Mouse (Mus musculus) testis, adult 2 months (tissue): ENCODE data around the gene Trpm5. TPM values are rescaled to one million over a fixed set of nuclear protein-coding genes. Genes with fewer than 3 reads are reported as not detected.
A peak's percentile ranks its signal among the peaks of the same experiment; 100 is the strongest.

ENCODE experiments used
- H3K27ac ChIP-seq: fragments of 200-500 bp; 2 replicates; pipeline ENCODE4 v1.5.1; 2012; ENCODE audit warnings: low read depth, low read length; ENCODE audit not compliant: control insufficient read depth, insufficient read depth
- H3K27me3 ChIP-seq: fragments of 200-500 bp; 2 replicates; pipeline ENCODE4 v1.6.1; 2012; ENCODE audit warnings: mild to moderate bottlenecking, low read length, moderate library complexity; ENCODE audit not compliant: control insufficient read depth, insufficient read depth
- H3K36me3 ChIP-seq: fragments of 200-500 bp; 2 replicates; pipeline ENCODE4 v1.6.1; 2012; ENCODE audit warnings: mild to moderate bottlenecking, low read length; ENCODE audit not compliant: control insufficient read depth, insufficient read depth
- H3K4me1 ChIP-seq: fragments of 200-500 bp; 2 replicates; pipeline ENCODE4 v1.6.1; 2012; ENCODE audit warnings: low read length; ENCODE audit not compliant: control insufficient read depth, insufficient read depth
- H3K4me3 ChIP-seq: fragments of 200-500 bp; 2 replicates; pipeline ENCODE4 v1.5.1; 2012; ENCODE audit warnings: low read depth, mild to moderate bottlenecking, low read length, moderate library complexity, mixed read lengths; ENCODE audit not compliant: control insufficient read depth
- CTCF ChIP-seq: fragments of 200-500 bp; IDR thresholded peaks from 2 replicates; pipeline ENCODE4 v1.5.1; 2012; ENCODE audit warnings: low read depth, mild to moderate bottlenecking, inconsistent platforms, low read length, moderate library complexity; ENCODE audit not compliant: control insufficient read depth, insufficient read depth, insufficient replicate concordance
- POLR2A ChIP-seq: fragments of 200-500 bp; IDR thresholded peaks from 2 replicates; pipeline ENCODE4 v1.6.1; 2012; ENCODE audit warnings: low read depth, mild to moderate bottlenecking, inconsistent platforms, low read length, moderate library complexity; ENCODE audit not compliant: control insufficient read depth
- polyA plus RNA-seq: library from polyadenylated mRNA; depleted of rRNA; stranded (reverse); fragments of >200 nt; gene quantifications from 2 replicates; pipeline ENCODE4 v1.2.3, GENCODE M21; 2012

Trpm5 gene
- polyA plus RNA-seq, 1 experiment: 1.1 TPM

DNA sequence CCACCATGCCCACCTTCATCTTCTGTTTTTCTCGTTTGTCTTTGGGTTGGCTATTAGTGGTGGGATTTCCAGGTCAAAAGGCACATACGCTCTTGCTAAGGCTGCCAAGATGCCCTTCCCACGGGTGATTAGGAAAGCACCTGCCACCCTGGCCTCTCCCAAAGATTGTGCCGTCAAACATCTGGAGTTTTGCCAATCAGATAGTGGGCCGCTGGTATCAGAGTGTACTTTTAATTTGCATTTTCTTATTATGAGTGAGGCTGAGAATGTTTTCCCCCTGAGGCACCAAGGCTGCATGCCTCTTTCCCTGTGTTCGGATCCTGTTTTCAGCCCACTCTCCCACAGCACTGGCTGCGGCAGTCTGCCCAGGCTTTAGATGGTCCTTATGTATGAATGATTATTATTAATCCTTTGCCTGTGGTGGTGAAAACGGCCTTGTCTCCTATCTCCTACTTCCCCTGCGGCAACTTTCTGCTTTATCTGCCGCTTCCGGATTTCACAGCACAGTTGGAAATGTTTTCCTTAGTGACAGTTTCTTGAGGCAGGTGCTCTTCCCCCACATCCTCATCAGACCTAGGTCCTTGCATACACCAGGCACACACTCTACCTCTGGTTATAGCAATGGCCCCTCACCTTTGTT, 10.9 kb upstream of the Trpm5 start:
- Histone ChIP-seq H3K4me3 (no peak overlapping the region), H3K27ac (no peak overlapping the region), H3K27me3 (no peaks in the 10 kb centered on the region), H3K36me3 (no peaks in the 10 kb centered on the region), H3K4me1 (peaks cover 10% of the 10 kb centered on the region)
- TF ChIP-seq POLR2A: no peak
- TF ChIP-seq CTCF: no peak

DNA sequence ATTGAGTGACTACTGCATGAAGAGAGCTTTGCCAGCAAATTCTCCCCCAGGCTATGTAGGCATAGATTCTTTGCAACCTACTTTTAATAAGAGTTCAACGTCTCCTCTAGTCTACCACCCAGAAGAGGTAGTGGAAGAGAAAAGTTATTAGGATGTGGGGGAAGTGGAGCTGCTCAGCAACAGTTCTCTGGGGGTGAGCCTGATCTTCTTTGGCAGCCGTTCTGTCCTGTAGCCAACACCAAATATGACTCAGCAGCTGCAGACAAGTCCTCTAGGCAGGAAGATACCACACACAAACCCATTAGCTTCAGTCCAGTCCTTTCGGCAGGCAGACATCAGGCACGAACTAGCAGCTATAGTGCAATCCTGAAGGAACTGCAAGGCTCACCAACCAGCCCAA, 6.3 kb upstream of the Trpm5 start:
- H3K27me3 ChIP-seq: no peaks in the 10 kb centered on the region
- TF ChIP-seq POLR2A (no peak), CTCF (no peak)
- H3K4me1 ChIP-seq: no peaks in the 10 kb centered on the region
- no peak overlapping the region for H3K27ac ChIP-seq
- H3K4me3 ChIP-seq: no peak overlapping the region
- H3K36me3 ChIP-seq: no peaks in the 10 kb centered on the region

DNA sequence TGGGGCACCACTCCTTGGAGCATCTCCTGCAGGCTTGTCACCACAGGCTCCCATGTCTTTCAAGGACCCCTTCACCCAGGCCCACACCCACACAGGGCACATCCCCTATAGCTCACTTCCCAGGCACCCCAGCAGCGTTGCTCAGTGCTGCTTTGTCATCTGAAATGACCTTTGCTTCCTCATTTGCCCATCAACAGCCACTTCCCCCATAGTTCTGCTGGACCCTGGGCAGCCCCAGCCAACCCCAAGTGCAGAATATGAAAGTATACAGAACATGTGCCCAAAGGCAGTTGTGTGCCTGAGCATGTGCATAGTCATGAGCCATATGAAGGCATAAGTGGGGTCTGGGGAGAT, 1.1 kb upstream of the Trpm5 start:
- Histone ChIP-seq H3K36me3 (no peaks in the 10 kb centered on the region), H3K4me1 (no peaks in the 10 kb centered on the region), H3K4me3 (no peak overlapping the region), H3K27ac (no peak overlapping the region), H3K27me3 (no peaks in the 10 kb centered on the region)
- TF ChIP-seq CTCF (no peak), POLR2A (no peak)

DNA sequence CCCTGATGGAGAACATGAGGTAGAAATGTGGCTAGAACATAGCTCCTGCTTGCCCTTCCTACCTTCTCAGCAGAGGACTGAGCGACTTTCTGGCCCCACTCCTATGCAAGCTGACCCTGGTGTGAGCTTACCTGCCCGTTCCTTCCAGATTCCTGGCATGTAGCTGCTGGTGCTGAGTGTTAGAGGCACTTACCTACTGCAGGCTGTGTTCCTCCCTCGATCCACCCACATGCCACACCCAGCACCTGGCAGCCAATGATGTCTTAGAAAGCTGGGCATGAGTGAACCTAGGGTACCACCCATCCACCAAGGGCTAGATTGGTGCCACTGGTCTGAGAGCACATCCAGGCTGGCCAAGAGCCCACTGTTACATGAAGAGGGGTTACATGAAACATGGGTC, 595 bp downstream of the Trpm5 start:
- TF ChIP-seq POLR2A (no peak), CTCF (no peak)

DNA sequence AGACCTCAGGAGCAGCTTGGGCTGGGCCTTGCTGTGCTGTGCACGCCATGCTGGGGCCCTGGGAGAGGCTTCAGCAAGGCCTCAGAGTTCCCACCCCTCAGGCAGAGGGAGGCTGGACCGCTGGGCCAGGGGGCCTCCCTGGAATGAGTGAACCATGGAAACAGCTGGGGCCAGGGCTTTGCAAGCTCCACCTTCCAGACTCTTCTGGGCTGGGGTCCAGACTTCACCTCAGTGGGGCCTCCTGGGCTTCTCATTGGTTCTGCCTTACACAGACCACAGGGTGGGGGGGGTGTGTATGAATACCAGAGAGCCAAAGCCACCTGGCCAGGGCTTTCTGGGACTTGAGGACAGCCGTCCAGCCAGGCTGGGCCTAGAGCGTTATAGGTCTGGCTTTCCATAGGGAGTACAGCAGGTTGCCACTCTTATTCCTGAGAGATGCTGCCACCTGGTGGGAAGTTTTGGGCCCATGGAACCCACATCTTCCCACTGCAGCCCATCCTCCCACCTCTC, 7.3 kb downstream of the Trpm5 start:
- no peaks in the 10 kb centered on the region for H3K4me1 ChIP-seq
- no peak overlapping the region for H3K27ac ChIP-seq
- H3K36me3 ChIP-seq: no peaks in the 10 kb centered on the region
- no peak overlapping the region for H3K4me3 ChIP-seq
- H3K27me3 ChIP-seq: no peaks in the 10 kb centered on the region
- TF ChIP-seq CTCF (peak; percentile 21; the same call in 1 of the 2 replicates), POLR2A (no peak)

More for the DNA sequence above, 595 bp downstream of the Trpm5 start:
- no peak overlapping the region for H3K4me3 ChIP-seq
- no peaks in the 10 kb centered on the region for H3K36me3 ChIP-seq
- H3K27me3 ChIP-seq: no peaks in the 10 kb centered on the region
- no peak overlapping the region for H3K27ac ChIP-seq
- no peaks in the 10 kb centered on the region for H3K4me1 ChIP-seq

DNA sequence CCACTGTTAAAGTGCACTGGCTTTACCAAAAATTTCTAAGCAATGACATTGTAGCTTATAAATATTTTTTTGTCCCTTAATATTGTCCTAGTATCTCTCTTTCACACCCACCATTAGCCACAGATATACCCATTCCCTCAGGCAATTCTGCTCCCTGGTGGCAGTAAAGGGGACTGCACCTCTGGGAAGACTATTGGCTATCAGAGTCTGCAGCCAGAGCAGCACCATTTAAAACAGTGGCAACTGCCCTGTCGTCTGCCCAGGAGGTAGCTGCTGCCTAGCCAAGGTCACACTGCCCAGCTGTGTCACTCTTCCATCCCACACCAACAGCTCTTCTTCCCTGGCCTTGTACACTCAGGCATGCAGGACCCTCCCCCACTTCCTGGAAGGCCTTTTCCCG, 8.1 kb downstream of the Trpm5 start:
- Histone ChIP-seq H3K4me1 (no peaks in the 10 kb centered on the region), H3K27me3 (no peaks in the 10 kb centered on the region), H3K4me3 (no peak overlapping the region), H3K36me3 (no peaks in the 10 kb centered on the region), H3K27ac (no peak overlapping the region)
- TF ChIP-seq POLR2A: no peak
- peak; percentile 52; the same call in 1 of the 2 replicates for TF ChIP-seq CTCF

DNA sequence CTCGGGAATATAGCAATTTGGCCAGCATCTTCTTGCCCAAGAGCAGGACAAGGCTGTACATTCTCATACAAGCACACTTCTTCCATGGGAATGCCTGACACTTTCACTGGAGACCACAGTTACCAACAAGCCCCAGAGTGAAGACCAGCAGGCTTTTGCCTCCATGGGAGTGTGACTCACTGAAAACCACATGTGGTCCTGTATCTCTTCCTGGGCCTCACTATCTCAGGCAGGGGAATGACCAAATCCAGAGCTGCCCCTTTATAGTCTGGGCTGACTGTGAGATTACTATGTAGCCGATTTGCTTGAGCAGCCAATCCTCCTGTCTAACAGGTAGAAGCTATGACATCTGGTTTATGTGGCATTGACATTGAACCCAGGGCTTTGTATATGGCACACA, 10.7 kb downstream of the Trpm5 start:
- Histone ChIP-seq H3K36me3 (no peaks in the 10 kb centered on the region), H3K4me3 (no peak overlapping the region), H3K27me3 (no peaks in the 10 kb centered on the region), H3K4me1 (no peaks in the 10 kb centered on the region), H3K27ac (no peak overlapping the region)
- no peak for TF ChIP-seq POLR2A
- TF ChIP-seq CTCF: no peak

DNA sequence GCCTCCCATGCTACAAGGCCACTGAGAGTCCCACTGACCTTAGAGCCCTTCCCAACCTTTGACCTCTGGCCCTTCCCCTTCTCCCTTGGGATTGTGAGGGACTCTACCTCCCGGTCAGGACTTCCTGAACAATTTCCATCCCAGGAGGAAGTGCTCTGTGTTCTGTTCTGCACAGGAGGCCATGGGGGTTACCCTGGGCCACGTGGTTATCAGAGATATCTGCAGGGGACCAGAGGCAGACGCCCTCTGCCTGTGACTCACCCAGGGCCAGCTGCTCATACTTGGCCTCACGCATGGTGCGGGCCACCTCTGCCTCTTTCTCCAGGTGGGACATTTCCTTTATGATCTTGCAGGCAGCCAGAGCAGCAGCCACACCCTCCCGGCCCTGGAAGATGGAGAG, 12.4 kb downstream of the Trpm5 start:
- Histone ChIP-seq H3K36me3 (no peaks in the 10 kb centered on the region), H3K4me3 (no peak overlapping the region), H3K27me3 (no peaks in the 10 kb centered on the region), H3K4me1 (no peaks in the 10 kb centered on the region), H3K27ac (no peak overlapping the region)
- TF ChIP-seq POLR2A (no peak), CTCF (no peak)
